Mouse (Mus musculus) CH12F3 (cell line): ENCODE results near the gene Col25a1.

Experiments
- in situ Hi-C: fragments of 300-500 bp; cut with MboI; formaldehyde crosslinking; loops from 2 replicates; pipeline ENCODE4 v1.14.3; 2020; ENCODE audit warnings: low sequenced_read_pairs

The Col25a1 gene

DNA sequence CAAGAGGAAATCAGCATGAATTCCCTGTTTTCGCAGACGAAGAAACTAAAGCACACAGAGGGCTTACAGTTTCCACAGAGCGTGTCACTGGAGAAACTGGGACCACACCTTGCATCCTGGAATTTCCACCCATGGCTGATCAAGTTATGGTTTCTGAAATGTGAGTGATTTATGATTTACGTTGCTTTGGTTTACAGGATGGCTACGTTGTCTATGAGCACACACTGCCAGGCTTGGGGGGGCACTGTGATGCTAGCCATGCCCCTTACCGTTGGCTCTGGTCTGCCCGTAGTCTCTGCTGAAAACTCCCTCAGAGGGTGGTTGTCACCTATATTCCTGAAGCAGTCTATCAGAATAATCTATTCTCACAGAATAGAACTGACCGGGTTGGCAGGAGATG, at the start of gene Col25a1:
Gene Col25a1 (plus strand): TSS at position 301 of the 400 bp plus-strand sequence.
- in situ Hi-C loops = no loop called here

DNA sequence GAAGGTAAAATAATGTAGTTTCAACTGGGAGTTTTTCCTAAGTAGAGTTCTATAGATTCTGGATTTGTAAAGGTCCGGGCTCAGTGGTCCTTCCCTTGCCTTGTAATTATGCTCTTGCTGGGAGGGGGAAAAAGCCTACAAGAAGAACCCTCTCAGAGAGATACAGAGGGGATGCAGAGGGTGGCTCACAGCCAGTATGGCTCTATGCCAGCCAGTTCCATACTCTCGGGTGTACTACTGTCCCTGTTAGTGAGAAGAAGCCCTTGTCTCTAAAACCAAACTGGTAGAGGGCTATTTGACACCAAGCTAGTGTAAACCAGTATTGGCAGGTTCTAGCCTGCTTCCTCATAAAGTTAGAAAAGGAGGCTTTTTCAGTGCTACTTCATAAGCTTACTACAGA, 48.0 kb upstream of the Col25a1 start:
- in situ Hi-C loops = no loop called here

- in situ Hi-C loops = no loop called here
Observed at GRCm38 (mm10) chr3:130086372-130087080, 44.8 kb upstream of the Col25a1 start.

DNA sequence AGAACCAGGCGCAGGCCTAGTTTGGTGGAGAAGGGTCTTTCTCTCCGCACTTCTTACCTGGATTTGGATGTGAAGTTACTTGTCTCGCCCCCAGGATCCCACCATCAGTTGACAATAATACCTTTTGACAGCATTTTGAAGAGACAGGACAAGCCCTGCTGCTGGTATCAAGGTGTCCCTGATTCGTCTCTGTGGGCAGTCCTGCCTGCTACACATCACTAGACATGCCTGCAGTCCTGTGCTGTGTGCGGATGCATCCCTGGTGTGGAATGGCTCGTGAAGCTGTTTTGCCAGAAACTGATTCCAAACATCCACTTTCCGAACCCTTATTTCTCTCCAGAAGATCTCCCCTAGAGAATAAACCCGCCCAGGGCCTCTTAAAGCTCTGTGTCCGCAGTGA, 43.8 kb upstream of the Col25a1 start:
- in situ Hi-C loops = no loop called here

DNA sequence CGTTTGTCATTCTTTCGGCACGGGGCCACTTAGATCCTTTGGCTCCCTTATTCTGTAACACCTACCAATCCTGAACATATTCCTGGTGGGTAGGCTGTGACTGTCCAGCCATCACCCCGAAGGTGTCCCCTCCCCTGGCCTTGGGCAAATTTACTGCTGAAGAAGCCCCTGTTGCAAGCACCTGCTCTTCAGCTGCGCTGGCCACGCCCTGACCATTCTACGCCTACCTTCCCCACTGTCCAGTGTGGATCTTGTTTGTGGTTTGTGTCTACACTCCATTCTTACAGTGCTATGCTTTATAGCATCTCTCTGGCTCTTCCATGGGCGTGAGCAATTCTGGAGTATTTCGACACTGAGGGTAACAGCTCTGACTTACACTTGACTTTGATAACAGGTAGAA, 42.6 kb upstream of the Col25a1 start:
- in situ Hi-C loops = no loop called here

DNA sequence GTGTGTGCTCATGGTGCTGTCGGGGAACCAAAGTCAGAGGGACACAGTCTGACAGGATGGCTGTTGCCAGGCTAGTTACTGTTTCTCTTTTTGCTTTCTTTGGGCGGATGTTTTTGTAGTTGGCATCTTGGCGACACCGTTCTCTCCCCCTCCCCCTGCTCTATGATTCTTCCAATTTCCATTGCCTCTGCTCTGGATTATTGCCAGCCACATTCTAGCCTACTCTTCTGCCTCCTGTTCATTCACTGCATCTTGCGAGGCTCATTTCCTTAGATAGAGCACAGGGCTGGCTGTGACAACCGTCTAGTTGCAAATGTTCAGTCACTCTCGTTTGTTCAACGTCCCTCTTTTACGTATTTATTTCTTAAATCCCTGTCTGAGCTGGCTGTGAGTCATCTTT, 40.8 kb upstream of the Col25a1 start:
- in situ Hi-C loops = no loop called here

GRCm38 (mm10) chr3:130094125-130094704, 37.1 kb upstream of the Col25a1 start:
- in situ Hi-C loops = no loop called here

DNA sequence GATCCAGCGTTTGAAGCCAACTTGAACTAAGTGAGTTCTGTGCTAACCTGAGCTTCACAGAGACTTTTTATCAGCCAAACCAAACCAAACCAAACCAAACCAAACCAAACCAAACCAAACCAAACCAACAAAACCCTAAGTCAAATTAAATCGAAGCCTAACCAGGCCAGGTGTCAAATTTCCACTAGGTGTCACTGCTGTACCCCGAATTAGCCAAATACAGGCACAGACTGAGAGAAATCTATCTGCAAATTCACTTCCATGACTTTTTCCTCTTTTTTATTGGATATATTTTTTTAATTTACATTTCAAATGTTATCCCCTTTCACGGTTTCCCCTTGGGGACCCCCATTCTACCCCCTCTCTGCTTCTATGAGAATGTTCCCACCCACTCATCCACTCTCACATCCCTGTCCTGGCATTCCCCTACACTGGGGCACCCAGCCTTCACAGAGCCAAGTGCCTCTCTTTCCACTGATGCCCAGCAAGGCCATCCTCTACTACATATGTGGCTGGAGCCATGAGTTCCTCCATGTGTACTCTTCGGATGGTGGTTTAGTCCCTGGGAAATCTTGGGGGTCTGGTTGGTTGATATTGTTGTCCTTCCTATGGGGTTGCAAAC, 36.0 kb upstream of the Col25a1 start:
- in situ Hi-C loops = loop anchor here (5.0 kb wide), 1 partner anchor 597 kb away; no protein-coding TSS in a partner anchor

DNA sequence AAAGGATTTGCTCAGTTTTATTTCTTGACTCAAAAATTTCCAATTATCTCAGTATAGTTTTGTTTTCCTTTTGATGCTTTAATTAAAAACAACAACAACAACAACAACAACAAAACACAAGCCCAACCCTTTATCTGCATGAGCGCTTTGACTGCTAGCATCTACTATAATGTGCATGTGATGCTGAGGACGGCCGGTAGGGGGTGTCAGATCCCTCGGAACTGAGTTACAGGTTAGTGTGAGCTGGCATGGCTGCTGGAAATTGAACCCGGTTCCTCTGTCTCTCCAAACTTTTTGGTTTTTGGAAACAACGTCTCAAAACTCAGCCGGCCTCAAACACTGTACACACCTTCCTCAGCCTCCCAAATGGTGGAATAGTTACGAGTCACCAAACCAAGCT, 27.8 kb upstream of the Col25a1 start:
- in situ Hi-C loops = loop anchor here (25.0 kb wide), 1 partner anchor 459 kb away; no protein-coding TSS in a partner anchor

DNA sequence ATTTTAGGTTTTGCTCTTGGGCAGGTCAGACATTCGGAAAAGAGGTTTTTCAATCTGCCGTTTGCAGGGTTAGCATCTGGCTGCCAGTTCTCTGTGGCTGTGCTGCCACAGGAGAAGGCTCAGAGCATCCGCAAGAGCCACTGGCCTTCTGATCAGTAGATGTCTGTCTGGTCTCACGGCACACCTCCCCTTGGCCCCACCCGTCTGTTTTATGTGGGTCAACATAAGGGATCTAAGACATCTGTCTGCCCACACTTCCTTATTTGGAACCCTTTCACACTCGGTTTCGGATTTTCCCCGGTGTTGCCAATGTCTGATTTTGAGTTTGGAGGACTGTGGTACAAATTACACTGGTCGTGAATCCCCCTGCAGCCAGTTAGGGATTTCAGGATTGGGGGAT, 26.8 kb upstream of the Col25a1 start:
- in situ Hi-C loops = loop anchor here (25.0 kb wide), 1 partner anchor 458 kb away; no protein-coding TSS in a partner anchor

GRCm38 (mm10) chr3:130116886-130117285, 14.4 kb upstream of the Col25a1 start:
- in situ Hi-C loops = loop anchor here (25.0 kb wide), 1 partner anchor 445 kb away; no protein-coding TSS in a partner anchor

GRCm38 (mm10) chr3:130127840-130128239, 3.5 kb upstream of the Col25a1 start:
- in situ Hi-C loops = no loop called here

GRCm38 (mm10) chr3:130128564-130128963, 2.7 kb upstream of the Col25a1 start:
- in situ Hi-C loops = no loop called here

DNA sequence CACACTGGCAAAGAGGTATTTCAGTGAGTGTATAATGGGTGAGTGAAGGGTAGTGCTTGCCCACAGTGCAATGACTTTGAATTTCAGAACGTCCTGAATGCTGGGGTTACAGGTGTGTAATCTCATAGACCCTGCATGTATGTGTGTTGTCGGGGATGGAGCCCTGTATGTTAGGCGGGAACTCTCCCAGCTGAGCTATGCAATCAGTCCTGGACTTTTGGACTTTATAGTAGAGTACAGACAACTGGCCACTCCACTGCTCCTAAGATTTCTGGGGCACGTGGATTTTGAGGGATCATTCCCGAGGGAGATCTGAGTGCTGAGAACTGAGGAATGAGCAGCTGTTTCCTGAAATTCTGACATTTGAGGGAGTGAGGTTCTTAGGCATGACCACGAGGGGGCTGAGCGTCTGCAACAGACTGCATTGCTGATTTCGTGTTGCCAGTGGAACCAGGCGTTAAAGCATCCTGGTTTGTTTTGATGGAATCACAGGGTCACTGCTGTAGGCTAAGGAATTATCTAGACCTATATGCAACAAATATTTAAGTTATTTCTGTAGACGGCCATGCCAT, 1.6 kb upstream of the Col25a1 start:
- in situ Hi-C loops = no loop called here

GRCm38 (mm10) chr3:130137204-130137603, 5.9 kb downstream of the Col25a1 start:
- in situ Hi-C loops = no loop called here

GRCm38 (mm10) chr3:130137640-130138039, 6.3 kb downstream of the Col25a1 start:
- in situ Hi-C loops = no loop called here

DNA sequence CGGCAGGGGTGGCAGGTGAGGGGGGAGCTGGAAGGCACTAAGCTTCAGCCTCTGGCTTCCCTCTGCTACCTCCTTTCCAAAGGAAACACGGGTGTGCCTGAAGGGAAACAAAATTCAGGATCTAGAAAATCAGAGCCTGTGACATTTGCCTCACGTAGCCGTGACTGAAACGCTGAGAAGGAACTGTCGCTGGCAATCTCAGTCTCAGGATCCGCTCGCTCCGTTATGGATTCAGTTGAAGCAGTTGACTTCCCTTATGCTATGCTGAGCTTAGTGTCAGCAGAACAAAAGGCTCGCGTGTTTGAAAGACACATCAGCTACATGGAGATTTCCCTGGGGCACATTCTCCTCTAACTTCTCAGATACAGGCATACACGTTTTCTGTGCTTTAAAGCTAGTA, 14.6 kb downstream of the Col25a1 start:
- in situ Hi-C loops = no loop called here

- in situ Hi-C loops = no loop called here
Observed at GRCm38 (mm10) chr3:130147827-130148226, 16.5 kb downstream of the Col25a1 start.

DNA sequence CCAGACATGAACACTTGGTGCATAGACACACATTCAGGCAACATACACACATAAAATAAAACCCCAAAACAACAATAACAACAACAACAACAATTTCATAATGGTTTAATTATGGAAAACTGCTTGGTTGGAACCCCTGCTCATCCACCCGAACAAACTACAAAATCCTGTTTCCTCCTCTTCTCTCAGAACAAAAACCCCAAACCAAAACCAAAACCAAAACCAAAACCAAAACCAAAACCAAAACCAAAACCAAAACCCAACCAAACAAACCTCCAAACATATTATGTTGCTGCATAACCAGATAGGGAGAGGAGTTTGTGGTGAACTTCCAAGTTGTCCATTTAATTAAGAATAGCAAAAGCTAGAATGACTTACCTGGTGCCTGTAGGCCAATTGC, 17.9 kb downstream of the Col25a1 start:
- in situ Hi-C loops = no loop called here

- in situ Hi-C loops = no loop called here
Observed at GRCm38 (mm10) chr3:130153117-130153516, 21.8 kb downstream of the Col25a1 start.

GRCm38 (mm10) chr3:130157551-130157950, 26.2 kb downstream of the Col25a1 start:
- in situ Hi-C loops = no loop called here

DNA sequence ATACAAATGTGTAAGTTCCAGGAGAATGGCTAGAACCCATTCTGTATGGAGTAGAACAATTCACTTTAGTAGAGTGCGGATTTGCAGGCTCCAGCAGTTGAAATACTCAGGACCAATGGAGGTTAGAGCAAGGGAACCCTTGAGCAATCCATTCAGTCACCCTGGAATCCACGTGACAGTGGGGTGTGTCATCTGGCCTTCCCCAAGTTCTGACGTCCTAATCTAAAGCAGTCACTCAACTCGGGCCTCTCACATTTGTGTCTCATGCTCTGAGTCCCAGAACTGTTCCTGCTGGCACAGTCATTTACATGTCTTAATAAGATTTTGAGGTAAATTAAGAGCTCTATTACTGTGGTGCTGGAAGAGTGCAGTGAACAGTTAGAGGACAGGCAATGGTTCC, 28.6 kb downstream of the Col25a1 start:
- in situ Hi-C loops = no loop called here
